Mouse (Mus musculus) heart, postnatal 0 days (tissue): ENCODE data around the gene Rpl18a. TPM values are rescaled to one million over a fixed set of nuclear protein-coding genes. Genes with fewer than 3 reads are reported as not detected.

ENCODE experiments used
- ATAC-seq: fragments of 200-750 bp; cut with Nextera tagmentation; 2 replicates; pipeline ENCODE4 v1.8.0; 2017; ENCODE audit warnings: low read depth, moderate number of reproducible peaks, moderate library complexity; ENCODE audit not compliant: insufficient read depth
- DNase-seq: peaks from one replicate; pipeline ENCODE4 v3.0.0-alpha.2; 2016; ENCODE audit warnings: low spot score
- H3K27ac ChIP-seq: fragments of 300-500 bp; sonication (generic); 2 replicates; pipeline ENCODE4 v1.5.1; 2014; ENCODE audit warnings: low read depth, mild to moderate bottlenecking
- H3K27me3 ChIP-seq: fragments of 300-500 bp; sonication (generic); 2 replicates; pipeline ENCODE4 v1.6.1; 2014; ENCODE audit warnings: low read length, mixed read lengths; ENCODE audit not compliant: control insufficient read depth, insufficient read depth
- H3K36me3 ChIP-seq: fragments of 300-500 bp; sonication (generic); replicated peaks from 2 replicates; pipeline ENCODE4 v1.6.1; 2014; ENCODE audit warnings: low read length, mixed read lengths; ENCODE audit not compliant: control insufficient read depth, insufficient read depth
- H3K4me1 ChIP-seq: fragments of 300-500 bp; sonication (generic); 2 replicates; pipeline ENCODE4 v1.6.1; 2014; ENCODE audit warnings: antibody characterized with exemption; ENCODE audit not compliant: control insufficient read depth, insufficient read depth
- H3K4me2 ChIP-seq: fragments of 300-500 bp; sonication (generic); 2 replicates; pipeline ENCODE4 v1.6.1; 2014; ENCODE audit warnings: low read depth, mild to moderate bottlenecking, low read length, moderate library complexity
- H3K4me3 ChIP-seq: fragments of 300-500 bp; sonication (generic); 2 replicates; pipeline ENCODE4 v1.5.1; 2014; ENCODE audit warnings: low read depth, low read length
- H3K9ac ChIP-seq: fragments of 300-500 bp; sonication (generic); replicated peaks from 2 replicates; pipeline ENCODE4 v1.6.1; 2014; ENCODE audit warnings: low read depth, low read length, mixed read lengths
- H3K9me3 ChIP-seq: fragments of 300-500 bp; sonication (generic); replicated peaks from 2 replicates; pipeline ENCODE4 v1.6.1; 2016; ENCODE audit warnings: low read length; ENCODE audit not compliant: control insufficient read depth
- CTCF ChIP-seq: IDR thresholded peaks from 2 replicates; pipeline ENCODE4 v1.5.1; 2016; ENCODE audit warnings: antibody characterized with exemption, control low read depth, low read depth
- EP300 ChIP-seq: IDR thresholded peaks from 2 replicates; pipeline ENCODE4 v1.6.1; 2016; ENCODE audit warnings: antibody characterized with exemption, low read depth
- WGBS: fragments of 180-500 bp; shearing (Covaris S2); extraction: QIAGEN DNeasy Blood & Tissue Kit; methylation state at CpG from one replicate; pipeline ENCODE4 v1.1.7; 2014; 5-methylcytosine and 5-hydroxymethylcytosine counted together
- polyA plus RNA-seq: library from polyadenylated mRNA; unstranded; fragments of >200 nt; fragmentation: Nextera tagmentation; extraction: Ambion mirVana; gene quantifications from 2 replicates; pipeline ENCODE4 v1.2.1, GENCODE M21; 2015
- total RNA-seq: library from RNA; depleted of rRNA; stranded (reverse); fragments of >200 nt; gene quantifications from 2 replicates; pipeline ENCODE4 v1.2.3, GENCODE M21; 2014; ENCODE audit warnings: low replicate concordance; rRNA removed

The Rpl18a gene
- total RNA-seq, result 2,186 and 2,206 TPM in 2 replicates
- 2,523 and 2,655 TPM in 2 replicates for polyA plus RNA-seq

DNA sequence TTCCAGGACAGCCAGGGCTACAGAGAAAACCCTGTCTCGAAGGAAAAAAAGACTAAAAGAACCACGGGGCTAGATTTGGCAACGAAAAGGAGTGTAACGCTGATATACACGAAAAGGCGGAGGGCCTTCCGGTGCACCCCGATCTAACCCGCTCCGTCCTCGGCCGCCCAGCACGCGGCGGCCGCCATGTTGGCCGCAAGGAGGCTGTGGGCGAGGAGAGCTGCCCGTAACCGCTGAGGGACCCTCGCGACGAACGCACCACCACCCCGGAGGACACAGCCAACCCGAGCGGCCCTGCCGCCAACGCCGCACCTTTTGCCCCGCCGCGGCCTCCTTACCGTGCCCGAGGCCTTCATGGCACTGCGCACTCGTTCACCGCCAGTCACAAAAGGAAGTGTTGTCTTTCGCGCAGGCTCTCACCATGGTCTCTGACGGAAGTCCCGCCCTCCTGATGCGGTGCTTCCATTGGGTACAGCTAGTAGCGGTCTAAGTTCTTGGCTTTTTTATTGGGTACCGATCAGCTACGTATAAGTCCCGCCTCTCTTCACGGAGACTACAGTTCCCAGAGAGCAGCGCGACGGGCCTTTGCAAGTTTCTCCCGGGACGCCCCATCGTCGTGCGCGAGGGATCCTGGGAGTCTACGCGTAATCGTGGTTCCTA is at the start of gene Rpl18a:
TSS of gene Rpl18a (minus strand) at position 392 of the 660 bp plus-strand sequence.
- ATAC-seq, result peak; percentile 98
- peak within 1 kb of the TSS; percentile 80 for H3K27ac ChIP-seq
- TF ChIP-seq EP300 (no peak), CTCF (no peak)
- peaks cover 21% of the 10 kb centered on the region for H3K36me3 ChIP-seq
- 0% methylated on average over 60 of the region's 60 CpGs for WGBS
- peaks cover 13% of the 10 kb centered on the region for H3K27me3 ChIP-seq
- H3K9ac ChIP-seq, result peak within 1 kb of the TSS; percentile 93
- no peaks in the 10 kb centered on the region for H3K9me3 ChIP-seq
- peaks cover 6% of the 10 kb centered on the region for H3K4me1 ChIP-seq
- peak; percentile 100 for DNase-seq
- peak within 1 kb of the TSS; percentile 95 for H3K4me3 ChIP-seq
- H3K4me2 ChIP-seq, result peak within 1 kb of the TSS; percentile 86

DNA sequence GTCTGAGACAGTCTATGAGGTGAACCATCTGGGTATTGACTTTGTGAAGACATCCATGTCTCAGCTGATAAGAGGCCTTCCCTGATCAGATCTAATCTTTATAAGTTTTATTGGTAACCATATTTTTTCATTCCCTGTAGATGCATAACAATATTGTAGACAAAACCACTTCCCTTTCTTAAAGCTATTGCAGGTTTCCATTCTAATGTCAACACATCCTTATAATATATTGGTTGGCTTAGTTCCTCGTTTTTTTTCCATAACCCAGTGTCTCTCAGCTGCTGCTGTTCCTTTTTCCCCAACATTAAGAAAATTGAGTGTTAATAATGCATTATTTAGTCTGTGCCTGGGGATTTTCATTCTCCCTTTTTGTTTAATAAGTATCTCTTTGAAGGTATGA is 46.0 kb upstream of the Rpl18a start:
- Histone ChIP-seq H3K4me3 (no peak overlapping the region), H3K4me1 (no peaks in the 10 kb centered on the region), H3K27ac (no peak overlapping the region), H3K9ac (no peak overlapping the region), H3K36me3 (no peaks in the 10 kb centered on the region), H3K9me3 (no peaks in the 10 kb centered on the region), H3K4me2 (no peak overlapping the region), H3K27me3 (0 out of 2 replicates have a peak, but pooled peaks cover 2% of the 10 kb centered on the region)
- no peak for ATAC-seq
- TF ChIP-seq EP300 (no peak), CTCF (no peak)
- DNase-seq, result no peak
- 23% methylated on average over 1 of the region's 1 CpGs for WGBS

DNA sequence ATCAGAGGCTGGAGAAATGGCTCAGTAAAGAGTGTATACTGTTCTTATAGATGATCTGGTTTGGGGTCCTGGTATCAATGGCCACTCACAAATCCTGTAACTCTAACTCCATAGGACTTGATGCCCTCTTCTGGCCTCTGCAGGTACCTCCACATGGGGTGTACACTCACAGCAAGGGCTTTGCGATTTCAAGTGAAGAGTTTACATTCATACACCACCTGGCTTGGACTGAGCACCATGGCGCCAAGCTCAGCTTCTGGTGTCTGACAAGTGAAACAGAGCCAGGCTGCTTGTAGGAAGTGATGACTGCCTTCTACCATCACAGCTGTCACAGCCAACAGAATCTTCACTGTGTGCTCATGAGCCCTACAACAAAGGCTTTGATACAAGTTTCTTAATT is 44.3 kb upstream of the Rpl18a start:
- WGBS, result 57% methylated on average over 2 of the region's 2 CpGs
- no peak for DNase-seq

DNA sequence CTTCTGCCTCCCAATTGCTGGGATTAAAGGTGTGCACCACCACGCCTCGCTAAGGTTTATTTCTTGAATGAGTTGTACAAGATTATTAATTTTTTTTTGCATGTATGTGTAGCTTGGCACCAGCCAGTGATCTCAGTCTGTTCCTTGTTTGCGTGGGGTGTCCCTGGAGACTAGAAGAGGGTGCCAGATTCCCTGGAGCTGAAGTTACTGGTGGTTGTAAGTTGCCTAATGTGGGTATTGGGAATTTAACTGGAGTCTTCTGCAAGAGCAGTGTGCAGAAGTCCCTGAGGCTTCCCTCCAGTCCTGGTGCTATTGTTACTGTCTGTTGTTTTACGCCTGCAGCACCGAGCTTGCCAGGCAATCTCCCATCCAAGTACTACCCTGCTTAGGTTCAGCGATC is 40.0 kb upstream of the Rpl18a start:
- Histone ChIP-seq H3K36me3 (no peaks in the 10 kb centered on the region), H3K4me1 (no peaks in the 10 kb centered on the region), H3K9ac (no peak overlapping the region), H3K4me2 (no peak overlapping the region), H3K4me3 (no peak overlapping the region), H3K9me3 (no peaks in the 10 kb centered on the region), H3K27me3 (no peaks in the 10 kb centered on the region), H3K27ac (no peak overlapping the region)
- ATAC-seq, result no peak
- TF ChIP-seq CTCF (no peak), EP300 (no peak)
- DNase-seq, result no peak
- WGBS, result 77% methylated on average over 6 of the region's 6 CpGs

More for the DNA sequence above, 44.3 kb upstream of the Rpl18a start:
- Histone ChIP-seq H3K4me2 (no peak overlapping the region), H3K27me3 (0 out of 2 replicates have a peak, but pooled peaks cover 1% of the 10 kb centered on the region), H3K4me3 (no peak overlapping the region), H3K27ac (no peak overlapping the region), H3K9ac (no peak overlapping the region), H3K4me1 (no peaks in the 10 kb centered on the region), H3K36me3 (no peaks in the 10 kb centered on the region), H3K9me3 (no peaks in the 10 kb centered on the region)
- ATAC-seq, result no peak
- TF ChIP-seq CTCF, result no peak
- TF ChIP-seq EP300, result no peak

DNA sequence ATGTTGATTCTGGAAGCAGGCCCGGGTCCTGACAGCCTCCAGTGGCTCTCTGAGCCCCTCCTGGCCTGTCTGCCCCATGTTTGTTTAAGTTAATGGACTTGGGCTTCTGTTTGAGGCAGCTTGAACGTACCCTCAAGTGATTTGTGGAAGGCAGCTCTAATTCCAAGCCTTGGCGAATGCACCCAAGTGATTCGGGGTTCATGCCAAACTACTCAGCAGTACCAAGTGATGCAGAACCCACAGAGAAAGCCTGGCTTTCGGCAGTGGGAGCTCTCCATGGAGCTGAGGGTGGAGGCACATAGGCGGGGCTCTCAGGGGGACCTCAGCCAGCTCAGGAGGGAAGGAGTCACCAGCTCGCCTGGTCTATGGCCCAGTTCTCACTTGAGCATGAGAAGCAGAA is 37.6 kb upstream of the Rpl18a start:
- TF ChIP-seq CTCF, result no peak
- no peak for TF ChIP-seq EP300
- WGBS, result 56% methylated on average over 7 of the region's 7 CpGs
- Histone ChIP-seq H3K27me3 (no peaks in the 10 kb centered on the region), H3K9me3 (no peaks in the 10 kb centered on the region), H3K4me3 (no peak overlapping the region), H3K36me3 (no peaks in the 10 kb centered on the region), H3K4me2 (no peak overlapping the region), H3K9ac (no peak overlapping the region), H3K4me1 (no peaks in the 10 kb centered on the region), H3K27ac (no peak overlapping the region)
- no peak for ATAC-seq
- no peak for DNase-seq

DNA sequence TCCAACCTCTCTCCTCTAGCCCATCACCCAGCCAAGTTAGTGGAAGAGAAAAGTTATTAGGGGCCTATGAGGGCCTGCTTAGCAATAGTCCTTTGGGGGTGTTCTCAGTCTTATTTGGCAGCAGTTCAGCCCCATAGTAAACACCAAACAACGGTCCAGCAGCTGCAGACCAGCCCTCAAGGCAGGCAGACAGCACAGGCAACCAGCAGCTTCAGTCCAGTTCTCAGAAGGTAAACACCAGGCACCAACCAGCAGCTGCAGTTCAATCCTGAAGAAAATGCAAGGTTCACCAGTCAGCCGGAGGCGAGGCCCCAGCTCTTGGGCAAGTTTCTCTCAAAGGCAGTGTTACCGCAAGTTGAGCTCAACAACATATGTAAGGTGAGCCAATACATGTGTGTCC is 35.8 kb upstream of the Rpl18a start:
- ATAC-seq, result no peak
- TF ChIP-seq CTCF (no peak), EP300 (no peak)
- 86% methylated on average over 4 of the region's 4 CpGs for WGBS

More for the DNA sequence above, 35.8 kb upstream of the Rpl18a start:
- Histone ChIP-seq H3K4me3 (no peak overlapping the region), H3K27me3 (no peaks in the 10 kb centered on the region), H3K27ac (no peak overlapping the region), H3K4me2 (no peak overlapping the region), H3K4me1 (no peaks in the 10 kb centered on the region), H3K9me3 (no peaks in the 10 kb centered on the region), H3K36me3 (no peaks in the 10 kb centered on the region), H3K9ac (no peak overlapping the region)
- no peak for DNase-seq
